Mouse (Mus musculus) T-helper 1 cell (primary cell): ENCODE measurements around the gene Tmcc2.

Experiments used
- in situ Hi-C: fragments of 300-600 bp; cut with MboI, MseI; formaldehyde crosslinking; loops from one replicate; pipeline ENCODE4 v1.15.1; 2025; ENCODE audit warnings: high pct_unique_total_duplicates

The Tmcc2 gene

DNA sequence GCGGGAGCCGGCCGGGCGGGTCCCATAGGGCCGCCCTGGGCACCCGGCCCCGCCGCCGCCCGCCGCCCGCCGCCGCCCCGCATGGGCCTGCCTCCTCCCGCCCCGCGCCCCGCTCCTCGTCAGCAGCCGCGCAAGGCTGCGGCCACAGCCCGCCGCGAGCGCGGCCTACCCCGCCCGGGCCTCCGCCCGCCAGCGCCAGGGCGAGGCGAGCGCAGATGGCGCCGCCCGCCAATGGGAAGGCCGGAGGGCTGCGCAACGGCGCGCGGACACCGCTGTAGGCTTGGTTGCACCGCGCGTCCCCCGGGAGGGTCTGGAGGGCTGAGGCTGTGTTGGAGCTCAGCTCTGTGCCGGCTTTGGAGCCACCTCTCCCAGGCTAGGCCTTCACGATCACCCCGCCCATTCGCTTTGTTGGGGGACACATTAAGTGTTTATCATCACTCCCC is 520 bp upstream of the Tmcc2 start:
- in situ Hi-C loops, result no loop called here

- in situ Hi-C loops, result no loop called here
Observed at GRCm38 (mm10) chr1:132389886-132390585, 1.0 kb downstream of the Tmcc2 start.

GRCm38 (mm10) chr1:132388813-132389803 is 2.0 kb downstream of the Tmcc2 start:
- in situ Hi-C loops, result no loop called here

GRCm38 (mm10) chr1:132387943-132388342 is 3.1 kb downstream of the Tmcc2 start:
- in situ Hi-C loops, result no loop called here

GRCm38 (mm10) chr1:132386266-132386665 is 4.8 kb downstream of the Tmcc2 start:
- in situ Hi-C loops, result no loop called here

DNA sequence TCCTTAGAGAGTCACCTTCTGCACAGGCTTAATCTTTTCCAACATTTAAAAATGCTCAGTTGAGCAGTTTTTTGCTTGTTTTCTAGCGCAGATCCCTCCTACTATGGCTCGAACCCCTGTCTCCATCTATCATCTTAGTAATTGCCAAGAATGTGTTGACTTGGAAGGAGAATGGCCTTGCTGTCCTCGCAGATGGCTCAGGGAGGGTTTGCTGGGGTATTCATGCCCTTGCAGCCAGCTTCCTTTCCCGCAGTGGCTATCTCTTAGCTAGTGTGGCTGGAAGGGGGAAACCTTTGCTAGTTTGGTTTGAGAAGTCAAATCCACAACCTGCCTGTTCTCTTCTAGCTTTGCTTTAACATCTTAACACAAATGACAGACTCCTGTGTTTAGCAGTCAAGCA is 5.4 kb downstream of the Tmcc2 start:
- in situ Hi-C loops, result no loop called here

DNA sequence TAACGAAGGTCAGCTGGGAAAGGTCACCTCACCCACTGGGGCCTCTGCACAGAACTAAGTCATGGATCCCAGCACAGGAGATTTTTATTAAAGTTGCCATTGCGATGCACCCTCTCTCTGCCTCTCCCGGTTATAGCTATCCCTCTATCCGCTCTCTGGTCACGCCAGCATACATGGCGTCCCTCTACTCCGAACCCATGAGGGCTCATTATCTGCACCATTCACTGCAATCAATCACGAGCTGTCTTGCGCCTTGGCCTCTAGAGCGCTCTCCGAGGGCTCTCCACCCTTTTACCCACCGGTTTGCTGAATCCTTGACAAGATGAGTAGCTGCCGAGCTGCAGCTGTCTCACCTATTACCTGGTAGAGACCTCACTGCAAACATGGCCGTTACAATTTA is 5.8 kb downstream of the Tmcc2 start:
- in situ Hi-C loops, result no loop called here

DNA sequence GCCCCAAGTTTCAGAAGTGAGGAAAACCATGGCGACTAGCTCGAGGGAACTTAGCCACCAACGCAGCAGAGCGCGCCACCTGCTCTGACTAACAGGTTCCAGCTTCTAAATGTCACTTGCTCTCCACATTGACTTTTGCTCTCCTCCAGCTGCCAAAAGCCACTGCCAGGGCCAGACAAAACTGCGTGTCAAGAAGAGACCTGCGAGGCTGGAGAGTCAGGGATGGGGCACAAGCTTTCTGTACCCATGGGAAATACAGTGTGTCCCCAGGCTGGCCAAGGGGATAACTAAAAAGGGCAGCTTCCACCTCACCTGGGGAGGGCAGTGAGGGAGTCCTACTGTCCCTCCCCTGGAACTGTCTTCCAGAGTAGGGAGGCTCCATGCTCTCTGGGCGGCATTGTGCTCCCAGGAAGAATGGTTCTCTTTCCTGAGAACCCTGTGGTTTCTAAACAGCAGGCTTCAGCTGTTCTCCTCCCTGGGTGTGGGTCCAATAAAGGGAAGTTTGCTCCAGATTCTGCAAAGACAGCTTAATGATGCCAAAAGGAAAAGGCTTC is 7.0 kb downstream of the Tmcc2 start:
- in situ Hi-C loops, result no loop called here

- in situ Hi-C loops, result no loop called here
Observed at GRCm38 (mm10) chr1:132381929-132382328, 9.2 kb downstream of the Tmcc2 start.

- in situ Hi-C loops, result no loop called here
Observed at GRCm38 (mm10) chr1:132380550-132381100, 10.5 kb downstream of the Tmcc2 start.

- in situ Hi-C loops, result no loop called here
Observed at GRCm38 (mm10) chr1:132377811-132378210, 13.3 kb downstream of the Tmcc2 start.

DNA sequence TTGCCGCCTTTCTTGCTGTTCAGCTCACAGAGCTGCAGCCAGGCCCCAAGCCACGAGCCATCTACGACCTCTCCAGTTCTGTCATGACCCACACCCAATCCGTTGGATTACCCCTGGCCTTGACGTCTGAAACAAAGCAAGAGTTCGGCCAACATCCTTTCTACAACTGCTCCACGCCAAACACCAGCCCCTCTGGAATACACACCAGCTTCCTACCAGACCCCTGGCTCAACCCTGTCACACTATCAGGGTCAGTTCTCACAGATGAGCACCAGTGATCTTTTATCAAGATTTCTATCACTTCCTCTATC is 14.1 kb downstream of the Tmcc2 start:
- in situ Hi-C loops, result no loop called here

DNA sequence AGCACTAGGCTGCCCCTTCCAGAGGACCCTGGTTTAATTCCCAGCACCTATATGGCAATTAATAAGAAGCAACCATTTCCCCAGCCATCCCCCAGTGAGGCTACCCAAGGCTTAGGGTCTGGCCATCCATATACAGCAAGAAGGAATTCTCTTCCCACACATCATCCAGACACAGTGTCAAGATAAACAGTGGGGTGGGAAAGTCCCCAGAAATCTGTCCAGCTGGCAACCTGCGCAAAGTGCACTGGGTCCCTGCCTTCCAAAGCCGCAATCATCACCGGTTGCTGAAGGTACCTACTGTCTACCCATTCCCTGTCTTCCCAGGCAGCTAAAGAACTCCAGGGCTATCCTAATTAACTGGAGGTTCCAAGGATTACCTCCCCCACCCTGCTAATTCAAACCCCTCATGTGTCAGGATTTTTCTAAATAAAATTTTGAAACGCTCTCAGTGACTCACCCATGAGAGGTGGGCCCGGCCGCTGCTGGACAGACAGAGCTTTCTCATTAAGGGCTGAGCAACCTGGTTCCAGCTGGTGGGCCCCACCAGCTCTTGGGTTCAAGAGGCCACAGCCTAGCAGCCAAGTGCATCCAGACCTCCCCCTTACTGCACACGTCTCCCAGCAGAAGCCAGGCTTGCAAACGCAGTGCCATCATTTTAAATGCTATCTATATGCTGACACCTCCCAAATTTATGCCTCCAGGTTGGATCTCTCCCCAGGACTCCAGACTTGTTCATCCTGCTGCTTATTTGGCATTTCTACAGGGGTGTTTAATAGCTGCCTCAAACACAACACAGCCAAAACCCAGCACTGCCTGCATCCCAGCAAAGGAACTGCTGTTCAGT is 14.6 kb downstream of the Tmcc2 start:
- in situ Hi-C loops, result no loop called here

DNA sequence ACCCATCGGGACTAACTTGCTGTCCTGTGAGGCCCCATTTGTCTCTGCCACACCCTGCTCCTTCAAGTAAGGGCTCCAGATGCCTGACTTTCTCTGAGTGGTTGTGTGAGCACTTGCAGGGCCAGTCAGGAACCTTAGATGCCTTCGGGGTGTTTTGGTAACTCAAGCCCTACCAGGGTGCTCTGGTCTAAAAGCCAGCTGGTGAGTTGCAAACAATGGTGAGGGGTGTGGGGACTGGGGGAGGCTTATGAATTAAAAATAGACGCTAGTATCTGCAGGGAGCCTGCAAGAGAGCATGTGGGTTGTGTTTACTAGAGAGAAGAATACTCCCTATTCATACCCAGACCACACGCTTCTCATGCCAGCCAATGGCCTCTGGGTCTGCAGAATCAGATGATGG is 15.8 kb downstream of the Tmcc2 start:
- in situ Hi-C loops, result no loop called here

DNA sequence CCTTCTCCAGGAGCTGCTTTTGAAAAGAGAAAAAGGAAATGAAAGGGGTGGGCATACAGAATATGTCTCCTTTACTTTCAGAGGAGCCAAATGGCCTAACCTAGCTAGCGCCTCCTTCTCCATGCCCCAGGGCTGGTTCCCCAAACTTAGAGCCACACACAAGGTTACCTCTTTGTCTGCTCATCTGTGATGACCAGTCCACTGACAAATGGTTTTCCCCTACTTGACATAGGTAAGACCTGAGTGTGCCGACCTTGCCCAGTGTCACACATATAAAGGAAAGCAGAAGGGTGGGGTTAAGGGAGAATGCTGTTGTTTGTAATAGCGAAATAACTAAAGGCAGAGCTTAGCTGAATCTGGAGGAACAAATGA is 16.2 kb downstream of the Tmcc2 start:
- in situ Hi-C loops, result no loop called here

GRCm38 (mm10) chr1:132374140-132374872 is 16.8 kb downstream of the Tmcc2 start:
- in situ Hi-C loops, result no loop called here

DNA sequence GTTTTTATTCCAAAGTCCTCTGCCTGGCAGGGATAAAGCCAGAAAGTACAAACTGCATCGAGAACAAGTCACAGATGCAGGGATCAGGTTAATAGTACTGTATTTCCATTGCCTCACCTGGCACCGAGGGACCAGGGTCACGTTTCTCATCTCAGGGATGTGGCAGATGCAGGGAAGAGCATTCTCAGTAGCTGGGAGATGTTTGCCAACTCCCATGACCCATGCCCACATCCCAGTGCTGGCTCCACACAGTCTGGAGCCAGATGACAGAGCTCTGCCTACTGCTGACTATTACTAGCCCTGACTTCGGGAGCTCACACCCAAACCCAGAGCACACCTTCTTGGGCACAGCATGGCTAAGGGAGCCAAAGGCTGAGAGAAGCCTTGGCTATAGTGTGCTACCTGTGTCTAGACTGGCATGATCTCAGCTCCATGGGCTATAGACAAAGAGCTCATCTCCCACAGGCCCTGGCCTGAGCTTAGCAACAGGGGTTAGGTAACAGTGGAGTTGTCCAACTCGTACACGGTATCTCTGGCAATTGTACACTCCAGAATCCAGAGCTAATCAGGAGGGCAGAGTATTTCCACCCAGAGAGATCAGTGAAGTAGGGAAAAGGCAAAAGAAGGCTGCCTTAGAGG is 18.1 kb downstream of the Tmcc2 start:
- in situ Hi-C loops, result no loop called here

GRCm38 (mm10) chr1:132372354-132372753 is 18.7 kb downstream of the Tmcc2 start:
- in situ Hi-C loops, result no loop called here

DNA sequence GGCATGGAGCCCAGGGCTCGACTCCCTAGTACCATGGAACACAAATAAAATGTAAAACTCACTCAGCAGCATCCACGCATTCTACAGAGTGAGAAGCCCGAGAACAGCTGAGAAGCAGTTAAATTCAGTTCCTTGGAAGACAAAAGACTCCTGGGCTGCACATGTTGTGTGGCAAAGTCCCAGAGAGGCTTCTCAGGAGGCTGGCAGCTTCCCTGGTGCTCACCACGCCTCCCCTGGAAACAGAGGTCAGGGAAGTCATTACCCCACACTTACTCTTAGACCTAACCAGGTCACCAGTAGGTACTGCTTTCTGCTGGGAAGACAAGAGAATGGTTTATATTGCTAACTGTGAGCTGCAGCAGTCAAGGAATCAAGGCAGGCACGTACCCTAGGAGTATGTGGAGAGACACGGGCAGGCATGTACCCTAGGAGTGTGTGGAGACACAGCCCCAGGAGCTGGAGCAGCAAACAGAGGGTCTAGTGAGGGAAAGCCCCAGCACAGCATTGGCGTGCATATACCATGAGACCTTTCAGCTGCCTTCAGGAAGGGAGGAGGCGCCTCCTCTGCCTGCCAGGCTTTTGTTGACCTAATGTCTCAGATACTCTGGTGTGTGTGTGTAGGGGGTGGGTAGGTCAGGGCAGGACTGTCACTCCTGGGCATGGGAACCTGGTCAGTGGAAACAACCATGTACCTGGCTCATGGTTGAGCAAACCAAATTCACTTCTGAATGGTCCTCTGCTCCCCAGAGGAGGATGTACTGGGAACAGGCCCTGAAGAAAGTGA is 19.6 kb downstream of the Tmcc2 start:
- in situ Hi-C loops, result no loop called here
